Mouse (Mus musculus): ENCODE data around the gene Fig4. TPM values are rescaled to one million over a fixed set of nuclear protein-coding genes. Genes with fewer than 3 reads are reported as not detected.

Fig4 gene
- polyA plus RNA-seq, 1 experiment from 2014 or later, result 16.3 TPM

- no peak for DNase-seq (ENCODE audit: low spot score)
- H3K9me3 ChIP-seq (replicated peaks), result no peaks in the 10 kb centered on the region
- no peak overlapping the region for H3K4me3 ChIP-seq
- H3K4me1 ChIP-seq, result no peaks in the 10 kb centered on the region
- 82% methylated on average over 9 of the region's 9 CpGs for WGBS
- no peaks in the 10 kb centered on the region for H3K36me3 ChIP-seq
- H3K27ac ChIP-seq (replicated peaks), result no peak overlapping the region
- H3K27me3 ChIP-seq (ENCODE audit: low read depth, poor library complexity, severe bottlenecking), result no peaks in the 10 kb centered on the region
These were observed 68.5 kb downstream of the Fig4 start for GRCm38 (mm10) chr10:41234552-41234951.

GRCm38 (mm10) chr10:41233140-41233539, 69.9 kb downstream of the Fig4 start:
- Histone ChIP-seq H3K27ac (replicated peaks) (no peak overlapping the region), H3K4me3 (no peak overlapping the region), H3K4me1 (no peaks in the 10 kb centered on the region), H3K27me3 (ENCODE audit: low read depth, poor library complexity, severe bottlenecking) (no peaks in the 10 kb centered on the region), H3K36me3 (no peaks in the 10 kb centered on the region), H3K9me3 (replicated peaks) (no peaks in the 10 kb centered on the region)
- WGBS, result 89% methylated on average over 6 of the region's 6 CpGs
- no peak for DNase-seq (ENCODE audit: low spot score)

- Histone ChIP-seq H3K9me3 (replicated peaks) (no peaks in the 10 kb centered on the region), H3K27ac (replicated peaks) (no peak overlapping the region), H3K36me3 (peaks cover 5% of the 10 kb centered on the region), H3K4me1 (no peaks in the 10 kb centered on the region), H3K4me3 (no peak overlapping the region), H3K27me3 (ENCODE audit: low read depth, poor library complexity, severe bottlenecking) (no peaks in the 10 kb centered on the region)
- DNase-seq (ENCODE audit: low spot score), result no peak
- 88% methylated on average over 6 of the region's 6 CpGs for WGBS
These were observed 71.8 kb downstream of the Fig4 start for GRCm38 (mm10) chr10:41231163-41231835.

- Histone ChIP-seq H3K27me3 (ENCODE audit: low read depth, poor library complexity, severe bottlenecking) (no peaks in the 10 kb centered on the region), H3K9me3 (replicated peaks) (no peaks in the 10 kb centered on the region), H3K4me3 (no peak overlapping the region), H3K4me1 (no peaks in the 10 kb centered on the region), H3K27ac (replicated peaks) (no peak overlapping the region), H3K36me3 (peaks cover 5% of the 10 kb centered on the region)
- 88% methylated on average over 7 of the region's 7 CpGs for WGBS
- no peak for DNase-seq (ENCODE audit: low spot score)
These were observed 75.4 kb downstream of the Fig4 start for GRCm38 (mm10) chr10:41227626-41228025.

- WGBS, result 82% methylated on average over 4 of the region's 4 CpGs
- H3K4me3 ChIP-seq, result no peak overlapping the region
- H3K27ac ChIP-seq (replicated peaks), result no peak overlapping the region
- H3K36me3 ChIP-seq, result peaks cover 5% of the 10 kb centered on the region
- H3K27me3 ChIP-seq (ENCODE audit: low read depth, poor library complexity, severe bottlenecking), result no peaks in the 10 kb centered on the region
- no peak for DNase-seq (ENCODE audit: low spot score)
- no peaks in the 10 kb centered on the region for H3K9me3 ChIP-seq (replicated peaks)
- H3K4me1 ChIP-seq, result no peaks in the 10 kb centered on the region
These were observed 79.6 kb downstream of the Fig4 start for GRCm38 (mm10) chr10:41223499-41223898.

- Histone ChIP-seq H3K36me3 (no peaks in the 10 kb centered on the region; the same call in 1 of the 2 replicates), H3K4me1 (no peaks in the 10 kb centered on the region), H3K27ac (replicated peaks) (no peak overlapping the region), H3K9me3 (replicated peaks) (no peaks in the 10 kb centered on the region), H3K4me3 (no peak overlapping the region), H3K27me3 (ENCODE audit: low read depth, poor library complexity, severe bottlenecking) (no peaks in the 10 kb centered on the region)
- no peak for DNase-seq (ENCODE audit: low spot score)
- 92% methylated on average over 4 of the region's 4 CpGs for WGBS
These were observed 81.9 kb downstream of the Fig4 start for GRCm38 (mm10) chr10:41221204-41221603.

GRCm38 (mm10) chr10:41218897-41219296, 84.2 kb downstream of the Fig4 start:
- Histone ChIP-seq H3K9me3 (replicated peaks) (no peaks in the 10 kb centered on the region), H3K27me3 (ENCODE audit: low read depth, poor library complexity, severe bottlenecking) (no peaks in the 10 kb centered on the region), H3K4me3 (no peak overlapping the region), H3K4me1 (no peaks in the 10 kb centered on the region), H3K27ac (replicated peaks) (no peak overlapping the region), H3K36me3 (no peaks in the 10 kb centered on the region; the same call in 1 of the 2 replicates)
- 90% methylated on average over 10 of the region's 10 CpGs for WGBS
- DNase-seq (ENCODE audit: low spot score), result no peak

GRCm38 (mm10) chr10:41214083-41214482, 89.0 kb downstream of the Fig4 start:
- Histone ChIP-seq H3K36me3 (no peaks in the 10 kb centered on the region), H3K27ac (replicated peaks) (no peak overlapping the region), H3K27me3 (ENCODE audit: low read depth, poor library complexity, severe bottlenecking) (no peaks in the 10 kb centered on the region), H3K4me1 (peaks cover 16% of the 10 kb centered on the region), H3K9me3 (replicated peaks) (no peaks in the 10 kb centered on the region), H3K4me3 (no peak overlapping the region)
- WGBS, result 83% methylated on average over 3 of the region's 3 CpGs
- no peak for DNase-seq (ENCODE audit: low spot score)

- Histone ChIP-seq H3K9me3 (replicated peaks) (no peaks in the 10 kb centered on the region), H3K36me3 (no peaks in the 10 kb centered on the region), H3K27me3 (ENCODE audit: low read depth, poor library complexity, severe bottlenecking) (no peaks in the 10 kb centered on the region), H3K4me1 (peaks cover 28% of the 10 kb centered on the region), H3K27ac (replicated peaks) (peak overlapping the region; percentile 39; the same call in 1 of the 2 replicates), H3K4me3 (no peak overlapping the region)
- 79% methylated on average over 4 of the region's 4 CpGs for WGBS
- no peak for DNase-seq (ENCODE audit: low spot score)
These were observed 93.5 kb downstream of the Fig4 start for GRCm38 (mm10) chr10:41209538-41209937.

GRCm38 (mm10) chr10:41208860-41209377, 94.1 kb downstream of the Fig4 start:
- 77% methylated on average over 6 of the region's 6 CpGs for WGBS
- H3K4me3 ChIP-seq, result no peak overlapping the region
- H3K27me3 ChIP-seq (ENCODE audit: low read depth, poor library complexity, severe bottlenecking), result no peaks in the 10 kb centered on the region
- no peaks in the 10 kb centered on the region for H3K36me3 ChIP-seq
- no peaks in the 10 kb centered on the region for H3K9me3 ChIP-seq (replicated peaks)
- DNase-seq (ENCODE audit: low spot score), result no peak
- peaks cover 33% of the 10 kb centered on the region for H3K4me1 ChIP-seq
- H3K27ac ChIP-seq (replicated peaks), result no peak overlapping the region

GRCm38 (mm10) chr10:41205647-41206046, 97.4 kb downstream of the Fig4 start:
- Histone ChIP-seq H3K36me3 (no peaks in the 10 kb centered on the region), H3K9me3 (replicated peaks) (no peaks in the 10 kb centered on the region), H3K27me3 (ENCODE audit: low read depth, poor library complexity, severe bottlenecking) (no peaks in the 10 kb centered on the region), H3K4me1 (peaks cover 33% of the 10 kb centered on the region), H3K27ac (replicated peaks) (0 out of 2 replicates have a peak overlapping the region, but pooled peaks have one; percentile 2), H3K4me3 (no peak overlapping the region)
- 74% methylated on average over 2 of the region's 2 CpGs for WGBS
- DNase-seq (ENCODE audit: low spot score), result no peak

- no peak for DNase-seq (ENCODE audit: low spot score)
- Histone ChIP-seq H3K4me3 (no peak overlapping the region), H3K27ac (replicated peaks) (peak overlapping the region; percentile 53; the same call in 1 of the 2 replicates), H3K9me3 (replicated peaks) (no peaks in the 10 kb centered on the region), H3K4me1 (peaks cover 28% of the 10 kb centered on the region), H3K27me3 (ENCODE audit: low read depth, poor library complexity, severe bottlenecking) (no peaks in the 10 kb centered on the region), H3K36me3 (no peaks in the 10 kb centered on the region)
- 82% methylated on average over 11 of the region's 11 CpGs for WGBS
These were observed 98.3 kb downstream of the Fig4 start for GRCm38 (mm10) chr10:41204637-41205315.

- no peaks in the 10 kb centered on the region for H3K9me3 ChIP-seq (replicated peaks)
- H3K4me1 ChIP-seq, result peaks cover 22% of the 10 kb centered on the region
- H3K4me3 ChIP-seq, result no peak overlapping the region
- H3K27ac ChIP-seq (replicated peaks), result peak overlapping the region; percentile 52; the same call in 1 of the 2 replicates
- WGBS, result 56% methylated on average over 5 of the region's 5 CpGs
- no peaks in the 10 kb centered on the region for H3K36me3 ChIP-seq
- DNase-seq (ENCODE audit: low spot score), result no peak
- no peaks in the 10 kb centered on the region for H3K27me3 ChIP-seq (ENCODE audit: low read depth, poor library complexity, severe bottlenecking)
These were observed 98.9 kb downstream of the Fig4 start for GRCm38 (mm10) chr10:41204191-41204590.

Measured in midbrain, embryonic 10.5 days (tissue).